Comparison of ENCODE assay signal across 13 mouse cellular contexts in the genomic region with DNA sequence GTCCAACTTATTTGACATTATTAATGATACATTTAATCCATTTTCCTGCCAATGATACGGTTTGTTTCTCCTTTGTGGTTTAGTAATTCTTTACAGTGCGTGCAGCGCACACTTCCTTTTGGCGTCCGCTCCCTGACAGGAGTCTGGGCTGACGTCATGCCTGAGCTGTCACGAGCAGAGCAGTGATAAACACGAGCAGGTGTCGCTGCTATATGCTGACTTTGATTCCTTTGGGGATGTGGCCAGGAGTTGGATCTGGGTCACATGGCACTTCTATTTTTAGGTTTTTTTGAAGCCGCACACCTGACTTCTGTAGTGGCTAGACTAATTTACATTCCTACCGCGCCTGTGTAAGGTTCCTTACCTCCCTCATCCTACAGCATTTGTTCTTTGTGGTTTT. TPM values are rescaled to one million over a fixed set of nuclear protein-coding genes. Genes with fewer than 3 reads are reported as not detected.
DNase-seq lines count a peak whose midpoint lies in the region; ATAC-seq and TF ChIP-seq lines count a peak whose summit lies in the region.
"Had no signal": no experiment of that assay in that cellular context is flagged by ENCODE, and none has a peak within 500 bp of the region (broad histone marks: within the 10 kb centered on the region; RNA-seq: fewer than 3 reads in every experiment).

No protein-coding gene starts in this region.

- TF ChIP-seq CTCF in forebrain, postnatal 0 days (IDR thresholded peaks at IDR 0.05; ENCODE audit: low read depth) = no peak

- DNase-seq in heart, adult 18-20 months = peak; percentile 40 to 41
- no peak for DNase-seq in heart, postnatal 36 days
- DNase-seq in lung, postnatal 36 days = peak; percentile 6
- DNase-seq in lung, postnatal 10 days = no peak
- peak; percentile 46 for DNase-seq in forebrain, postnatal 0 days
- DNase-seq in limb, embryonic 14.5 days (ENCODE audit: low spot score) = peak; percentile 67
- no peak for DNase-seq in MN1 (ENCODE audit: low spot score)
- no peak for DNase-seq in ovary, postnatal 10 days (ENCODE audit: low spot score)
- DNase-seq: adrenal gland, postnatal 36 days had no signal

- no peak overlapping the region for H3K27ac ChIP-seq in forebrain, postnatal 0 days (ENCODE audit: low read depth, low read length)
- H3K27ac ChIP-seq in limb, embryonic 14.5 days (replicated peaks; ENCODE audit: low read depth, low read length) = no peak overlapping the region
- H3K27ac ChIP-seq: embryonic facial prominence, embryonic 12.5 days; lung, embryonic 15.5 days; neural tube, embryonic 12.5 days had no signal

- intact Hi-C loops in heart, postnatal 36 days (cut with DNase I) = no loop called here

- no peaks in the 10 kb centered on the region for H3K27me3 ChIP-seq in forebrain, postnatal 0 days (ENCODE audit: insufficient read depth, low read length)
- H3K27me3 ChIP-seq in limb, embryonic 14.5 days (ENCODE audit: control insufficient read depth, insufficient read depth, low read length) = no peaks in the 10 kb centered on the region
- H3K27me3 ChIP-seq: embryonic facial prominence, embryonic 12.5 days; lung, embryonic 15.5 days; neural tube, embryonic 12.5 days had no signal

- H3K9ac ChIP-seq in forebrain, postnatal 0 days = no peak overlapping the region
- H3K9ac ChIP-seq in limb, embryonic 14.5 days (ENCODE audit: low read depth, low read length, severe bottlenecking) = no peak overlapping the region
- H3K9ac ChIP-seq: embryonic facial prominence, embryonic 12.5 days; lung, embryonic 15.5 days; neural tube, embryonic 12.5 days had no signal

- no peak for TF ChIP-seq POLR2A in limb, embryonic 14.5 days (IDR thresholded peaks at IDR 0.05; ENCODE audit: borderline replicate concordance, extremely low read depth, insufficient read depth, insufficient read length)

- no peaks in the 10 kb centered on the region for H3K36me3 ChIP-seq in forebrain, postnatal 0 days (ENCODE audit: insufficient read depth)
- no peaks in the 10 kb centered on the region for H3K36me3 ChIP-seq in limb, embryonic 14.5 days (ENCODE audit: control insufficient read depth, insufficient read depth, low read length)
- H3K36me3 ChIP-seq: embryonic facial prominence, embryonic 12.5 days; lung, embryonic 15.5 days; neural tube, embryonic 12.5 days had no signal

- H3K4me3 ChIP-seq in forebrain, postnatal 0 days (ENCODE audit: low read depth, low read length) = no peak overlapping the region
- H3K4me3 ChIP-seq in limb, embryonic 14.5 days (replicated peaks; ENCODE audit: low read length) = no peak overlapping the region
- H3K4me3 ChIP-seq: embryonic facial prominence, embryonic 12.5 days; lung, embryonic 15.5 days; neural tube, embryonic 12.5 days had no signal

- 52% methylated on average over 12 of the region's 12 CpGs for WGBS in forebrain, postnatal 0 days
- WGBS in limb, embryonic 14.5 days = 69% methylated on average over 12 of the region's 12 CpGs

- peak overlapping the region; percentile 33; the same call in 1 of the 2 replicates for H3K4me2 ChIP-seq in forebrain, postnatal 0 days (ENCODE audit: low read depth)
- H3K4me2 ChIP-seq in limb, embryonic 14.5 days (replicated peaks; ENCODE audit: low read depth, low read length, severe bottlenecking) = no peak overlapping the region
- H3K4me2 ChIP-seq: embryonic facial prominence, embryonic 12.5 days; lung, embryonic 15.5 days; neural tube, embryonic 12.5 days had no signal

- peaks cover 3% of the 10 kb centered on the region; the same call in 1 of the 2 replicates for H3K4me1 ChIP-seq in forebrain, postnatal 0 days (ENCODE audit: insufficient read depth)
- no peaks in the 10 kb centered on the region for H3K4me1 ChIP-seq in limb, embryonic 14.5 days (ENCODE audit: control insufficient read depth, insufficient read depth, low read length)
- H3K4me1 ChIP-seq: embryonic facial prominence, embryonic 12.5 days; lung, embryonic 15.5 days had no signal

- peak; percentile 78 for ATAC-seq in forebrain, postnatal 0 days
- ATAC-seq in limb, embryonic 14.5 days (ENCODE audit: low FRiP score, low read depth) = peak; percentile 90

- H3K9me3 ChIP-seq in forebrain, postnatal 0 days (ENCODE audit: low read length) = no peaks in the 10 kb centered on the region
- H3K9me3 ChIP-seq in limb, embryonic 14.5 days (ENCODE audit: control insufficient read depth, low read length) = no peaks in the 10 kb centered on the region
- H3K9me3 ChIP-seq: embryonic facial prominence, embryonic 12.5 days; lung, embryonic 15.5 days; neural tube, embryonic 12.5 days had no signal

RNA-seq across cellular contexts. Expression of gene Stk32b, which starts 17.2 kb away (rescaled TPM):
- under 1 TPM; 0.62 to 0.64 TPM for total RNA-seq in heart, adult 18-20 months (2021)
- total RNA-seq in heart, postnatal 36 days (2021) = under 1 TPM; 0.19 to 0.35 TPM
- total RNA-seq in forebrain, postnatal 0 days (2014; rRNA removed) = 17.5 and 18.9 TPM in 2 replicates
- 22.8 and 23.3 TPM in 2 replicates for polyA plus RNA-seq in forebrain, postnatal 0 days (2015; fragmentation: Nextera tagmentation; extraction: Ambion mirVana)
- 18.0 and 28.2 TPM in 2 replicates for polyA plus RNA-seq in limb, embryonic 14.5 days (2012; rRNA removed)
- 7.8 and 9.5 TPM in 2 replicates for polyA plus RNA-seq in limb, embryonic 14.5 days (2014; fragmentation: Nextera tagmentation; extraction: Ambion mirVana)
- total RNA-seq: MEL had no signal

RNA-seq across cellular contexts. Expression of gene Cytl1, which starts 35.6 kb away (rescaled TPM):
- 10 to 100 TPM; 22.8 to 36.8 TPM for total RNA-seq in heart, adult 18-20 months (2021)
- 10 to 100 TPM; 24.7 to 30.9 TPM for total RNA-seq in heart, postnatal 36 days (2021)
- 0.38 TPM in 1 of 2 replicates, not detected in the other for total RNA-seq in forebrain, postnatal 0 days (2014; rRNA removed)
- 0.22 and 0.59 TPM in 2 replicates for polyA plus RNA-seq in forebrain, postnatal 0 days (2015; fragmentation: Nextera tagmentation; extraction: Ambion mirVana)
- polyA plus RNA-seq in limb, embryonic 14.5 days (2012; rRNA removed) = 195 and 243 TPM in 2 replicates
- polyA plus RNA-seq in limb, embryonic 14.5 days (2014; fragmentation: Nextera tagmentation; extraction: Ambion mirVana) = 126 and 149 TPM in 2 replicates
- total RNA-seq: MEL had no signal

Comparison
In these comparisons a context has a peak if more than half of its experiments do, and no peak if none do; other contexts are left out.
1. DNase-seq: peak in heart, adult 18-20 months (2 of 2), lung, postnatal 36 days (single experiment), forebrain, postnatal 0 days (single experiment) and limb, embryonic 14.5 days (single experiment); none in heart, postnatal 36 days (0 of 2), lung, postnatal 10 days (single experiment), MN1 (single experiment) and ovary, postnatal 10 days (single experiment).
2. RNA of gene Stk32b, which starts 17.2 kb away (total RNA-seq): 17.5 to 18.9 TPM in forebrain, postnatal 0 days; 0.62 to 0.64 TPM in heart, adult 18-20 months and 0.19 to 0.35 TPM in heart, postnatal 36 days; every median in the first group is over 10 times any median in the second.
3. RNA of gene Cytl1, which starts 35.6 kb away (total RNA-seq): 22.8 to 36.8 TPM in heart, adult 18-20 months and 24.7 to 30.9 TPM in heart, postnatal 36 days; 0.38 TPM in forebrain, postnatal 0 days; every median in the first group is over 10 times any median in the second.